Mouse (Mus musculus) MEL (cell line): ENCODE results near the gene Vangl1.

Source experiments
- CHD2 ChIP-seq: IDR thresholded peaks from 2 replicates; pipeline ENCODE4 v1.6.1; 2011; ENCODE audit warnings: low read length, improper control_type of control experiment
- CTCF ChIP-seq, 3 experiments: IDR thresholded peaks in 2 of 3; conservative IDR thresholded peaks in 1 of 3; 2 replicates each; pipeline ENCODE4 v1.5.1; 2011 to 2012; ENCODE audit warnings: low read length in 3 of 3, low read depth in 2 of 3, mild to moderate bottlenecking in 2 of 3, improper control_type of control experiment in 1 of 3, inconsistent platforms in 1 of 3, mixed read lengths in 1 of 3, moderate library complexity in 1 of 3; ENCODE audit not compliant: control insufficient read depth in 1 of 3, insufficient read depth in 1 of 3, poor library complexity in 1 of 3, severe bottlenecking in 1 of 3
- EP300 ChIP-seq, 2 experiments: IDR thresholded peaks; 2 replicates each; pipeline ENCODE4 v1.6.1; 2011; ENCODE audit warnings: improper control_type of control experiment in 2 of 2, low read length in 2 of 2, low read depth in 1 of 2, mild to moderate bottlenecking in 1 of 2

DNA sequence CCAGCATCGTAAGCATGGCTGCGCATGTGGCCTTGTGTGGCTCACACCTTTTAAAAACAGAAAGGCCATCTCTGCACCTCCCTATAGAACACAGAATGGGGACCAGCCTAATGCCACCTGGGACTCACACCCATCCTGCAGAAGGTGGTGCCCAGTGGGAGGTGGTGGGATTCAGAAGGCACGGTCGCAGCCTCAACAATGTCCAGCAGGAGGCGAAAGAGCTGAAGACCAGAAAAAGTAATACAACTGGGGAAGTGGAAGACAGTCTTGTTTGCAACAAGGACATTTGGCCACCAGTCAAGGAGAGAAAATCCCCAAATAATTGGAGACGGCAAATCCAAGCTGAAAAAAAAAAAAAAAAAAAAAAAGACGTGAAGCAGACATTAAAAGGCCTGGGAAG is 82.4 kb downstream of the Vangl1 start:
- no peak for TF ChIP-seq EP300 (IDR thresholded peaks at IDR 0.05; ENCODE audit: low read depth in 1 of 2, low read length in 2 of 2)
- TF ChIP-seq CHD2: no peak
- TF ChIP-seq CTCF (IDR thresholded peaks at IDR 0.05 in 2 of 3, conservative IDR thresholded peaks at IDR 0.05 in 1 of 3; ENCODE audit: control insufficient read depth in 1 of 3, insufficient read depth in 1 of 3, low read depth in 2 of 3, low read length in 3 of 3, poor library complexity in 1 of 3, severe bottlenecking in 1 of 3): peak in 1 of 3 experiments; percentile 11; a peak in 1 of 6 replicates
